Mouse (Mus musculus) gastrocnemius, adult 2 months (tissue): ENCODE results near the gene Fam221b. TPM values are rescaled to one million over a fixed set of nuclear protein-coding genes. Genes with fewer than 3 reads are reported as not detected.

Experiments used
- DNase-seq: peaks from one replicate; pipeline ENCODE4 v3.0.0; 2022
- H3K27ac ChIP-seq: fragments of 200-600 bp; 2 replicates; pipeline ENCODE4 v1.8.1; 2022; ENCODE audit warnings: mild to moderate bottlenecking
- H3K4me3 ChIP-seq: fragments of 200-600 bp; 2 replicates; pipeline ENCODE4 v1.8.1; 2022; ENCODE audit warnings: mild to moderate bottlenecking, moderate library complexity
- CTCF ChIP-seq: fragments of 200-600 bp; IDR thresholded peaks from 2 replicates; pipeline ENCODE4 v1.8.1; 2022; ENCODE audit warnings: antibody characterized with exemption, mild to moderate bottlenecking, moderate library complexity
- intact Hi-C: fragments of 180-260 bp; cut with DNase I; formaldehyde crosslinking; loops from one replicate; pipeline ENCODE4 v1.15.1; 2025
- total RNA-seq, 2 experiments: library from RNA; stranded (reverse); gene quantifications; 2 replicates each; pipeline ENCODE4 v1.2.3; 2021

Gene Fam221b
- total RNA-seq, 2 experiments from 2014 or later: 0.08 to 0.15 TPM

DNA sequence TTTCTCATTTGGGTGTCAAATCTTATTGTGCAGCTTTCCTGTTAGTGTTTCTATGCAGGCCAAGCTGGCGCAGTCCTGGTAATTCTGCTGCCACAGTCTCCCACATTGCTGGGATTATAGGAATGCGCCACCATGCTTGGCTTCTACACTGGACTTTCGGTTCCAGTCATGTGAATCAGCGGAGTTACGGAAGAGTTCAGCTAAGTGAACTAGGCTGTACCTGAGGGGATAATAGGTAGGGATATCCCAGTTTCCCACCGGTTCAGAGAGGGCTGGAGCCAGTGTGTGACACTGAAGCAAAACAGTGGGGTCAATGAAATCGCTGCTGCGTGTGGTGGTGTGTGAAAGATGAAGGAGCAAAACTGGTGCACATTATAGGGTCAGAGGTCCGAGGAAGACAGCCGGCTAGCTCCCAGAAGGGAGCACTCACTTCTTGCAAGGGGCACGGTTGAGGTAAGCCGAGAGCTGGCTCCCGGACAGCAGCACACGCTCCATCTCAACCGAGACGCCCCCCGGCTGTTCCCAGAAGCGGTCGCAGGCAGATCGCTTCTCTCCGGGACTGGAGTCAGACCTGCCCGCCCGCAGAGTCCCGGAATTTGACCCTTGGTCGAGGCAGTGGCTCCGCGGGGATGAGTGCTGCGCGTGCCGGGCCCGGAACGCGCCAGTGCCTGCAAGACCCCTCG lies 13.1 kb downstream of the Fam221b start:
- H3K4me3 ChIP-seq: peak overlapping the region; percentile 97
- no peak for DNase-seq
- no peak for TF ChIP-seq CTCF
- peak overlapping the region; percentile 96 for H3K27ac ChIP-seq
- intact Hi-C loops: loop anchor here (5.0 kb wide), 1 partner anchor 93 kb away; the partner anchor contains the start of genes Creb3 and Tln1

DNA sequence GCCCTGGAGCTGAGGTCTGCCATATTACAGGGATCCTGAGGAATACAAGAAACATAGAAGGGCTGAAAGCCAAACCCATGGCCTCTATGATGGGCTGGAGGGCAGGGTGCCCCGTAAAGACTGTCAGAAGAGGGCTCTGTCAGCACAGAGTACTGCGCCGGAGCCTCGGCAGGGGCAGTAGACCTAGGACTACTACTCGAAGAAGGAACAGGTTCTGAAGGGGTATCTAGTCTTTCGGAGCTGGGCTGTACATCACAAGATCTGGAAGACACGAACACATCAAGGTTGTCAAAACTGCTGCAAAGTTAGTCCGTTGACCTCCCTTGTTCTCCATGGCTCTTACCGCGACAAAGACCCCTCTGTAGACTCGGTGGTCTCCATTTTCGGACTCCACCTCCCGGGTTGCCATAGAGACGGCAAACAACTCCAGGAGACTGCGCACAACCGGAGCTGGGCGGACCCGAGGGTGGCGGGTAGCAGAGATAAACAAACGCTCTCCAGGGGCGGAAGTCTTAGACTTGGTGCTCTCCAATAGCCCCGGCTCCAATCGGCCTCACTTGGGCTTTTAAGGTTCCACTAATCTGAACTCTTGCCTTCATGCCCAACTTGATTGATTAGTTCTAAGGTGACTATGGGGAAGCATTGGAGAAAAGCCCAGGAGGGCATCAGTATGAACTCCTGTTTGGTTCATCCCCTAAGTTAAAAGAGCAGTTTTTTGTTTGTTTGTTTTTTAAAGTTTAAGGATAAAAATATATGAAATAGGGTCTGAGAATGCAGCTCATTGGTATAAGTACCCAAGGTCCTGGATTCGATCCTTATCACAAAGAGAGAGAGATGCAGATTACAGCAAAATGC lies 15.6 kb downstream of the Fam221b start, which contains the start of gene Spag8:
TSS of gene Spag8 (minus strand) at position 434 of the 855 bp plus-strand sequence.
- TF ChIP-seq CTCF: no peak
- peak; percentile 41 for DNase-seq
- intact Hi-C loops: no loop called here
- peak within 1 kb of the TSS; percentile 29; the same call in 1 of the 2 replicates for H3K4me3 ChIP-seq
- no peak within 1 kb of the TSS for H3K27ac ChIP-seq

DNA sequence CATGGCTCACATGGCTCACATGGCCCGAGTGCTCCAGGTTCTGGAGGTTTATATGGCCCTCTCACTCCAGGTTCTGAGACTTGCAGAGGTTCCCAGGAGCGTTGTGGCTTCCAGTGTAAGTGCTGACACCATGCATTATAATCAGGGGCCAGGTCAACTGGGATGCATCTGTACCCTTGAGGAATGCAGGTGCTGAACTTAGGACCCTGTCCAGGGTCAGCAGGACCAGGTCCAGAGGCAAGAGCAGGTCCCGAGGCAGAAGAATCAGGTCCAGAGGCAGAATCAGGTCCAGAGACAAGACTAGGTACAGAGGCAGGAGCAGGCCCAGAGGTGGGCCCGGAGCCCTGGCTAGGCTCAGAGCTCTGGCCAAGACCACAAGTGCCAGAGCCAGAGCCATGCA lies 16.2 kb downstream of the Fam221b start:
- intact Hi-C loops: no loop called here
- H3K27ac ChIP-seq: no peak overlapping the region
- no peak for DNase-seq
- H3K4me3 ChIP-seq: no peak overlapping the region
- no peak for TF ChIP-seq CTCF

DNA sequence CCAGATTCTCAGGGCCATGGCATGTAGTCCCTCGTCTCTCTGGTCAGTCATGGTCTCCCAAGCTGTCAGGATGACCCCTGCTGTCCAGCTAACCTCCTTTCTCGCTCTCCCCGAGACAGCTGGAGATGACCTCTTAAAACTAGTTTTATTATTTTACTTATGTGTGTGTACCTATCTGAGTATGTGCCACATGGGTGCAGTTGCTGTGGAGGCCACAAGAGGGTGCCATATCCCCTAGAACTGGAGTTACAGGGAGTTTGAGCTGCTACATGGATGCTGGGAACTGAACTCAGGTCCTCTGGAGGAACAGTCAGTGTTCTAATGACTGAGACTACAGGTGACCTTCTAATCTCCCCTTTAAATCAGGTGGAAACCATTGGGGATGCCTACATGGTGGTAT lies 19.2 kb downstream of the Fam221b start:
- no peak overlapping the region for H3K27ac ChIP-seq
- intact Hi-C loops: no loop called here
- peak; percentile 28; the same call in 1 of the 2 replicates for TF ChIP-seq CTCF
- no peak overlapping the region for H3K4me3 ChIP-seq
- DNase-seq: no peak

DNA sequence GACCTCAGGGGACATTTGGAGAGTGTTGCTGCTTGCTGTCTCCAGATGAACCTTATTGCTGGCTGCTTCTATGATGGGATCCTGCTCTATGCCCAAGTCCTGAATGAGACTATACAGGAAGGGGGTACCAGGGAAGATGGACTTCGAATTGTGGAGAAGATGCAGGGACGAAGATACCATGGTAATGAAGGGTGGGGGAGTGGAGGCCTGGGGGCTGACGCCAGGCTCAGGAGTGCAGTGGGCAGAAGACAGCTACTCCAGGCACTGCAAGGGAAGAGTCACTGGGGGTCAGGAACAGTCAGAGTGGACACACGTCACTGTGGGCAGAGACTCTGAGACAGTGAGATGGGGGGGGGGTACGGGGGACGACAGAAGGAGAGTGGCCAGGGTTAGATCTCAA lies 28.5 kb downstream of the Fam221b start:
- intact Hi-C loops: no loop called here
- TF ChIP-seq CTCF: no peak
- Histone ChIP-seq H3K27ac (no peak overlapping the region), H3K4me3 (no peak overlapping the region)
- peak; percentile 6 for DNase-seq

DNA sequence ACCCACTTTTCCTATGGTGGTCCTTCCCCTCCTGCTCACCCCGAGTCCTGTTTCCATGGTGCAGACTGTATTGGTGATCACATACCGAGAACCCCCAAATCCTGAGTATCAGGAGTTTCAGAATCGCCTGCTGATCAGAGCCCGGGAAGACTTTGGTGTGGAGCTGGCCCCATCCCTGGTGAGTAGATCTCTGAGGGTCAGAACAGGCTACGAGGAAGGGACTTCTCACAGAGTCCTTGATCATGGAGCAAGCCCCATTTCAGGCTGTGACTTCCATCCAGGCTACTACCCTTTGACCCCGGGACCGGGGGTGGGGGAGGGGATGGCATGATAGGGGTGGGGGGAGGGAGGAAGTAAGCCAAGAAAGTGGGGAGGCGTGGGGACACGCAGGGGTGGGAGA lies 28.9 kb downstream of the Fam221b start:
- H3K4me3 ChIP-seq: no peak overlapping the region
- H3K27ac ChIP-seq: no peak overlapping the region
- DNase-seq: no peak
- TF ChIP-seq CTCF: no peak
- intact Hi-C loops: no loop called here

DNA sequence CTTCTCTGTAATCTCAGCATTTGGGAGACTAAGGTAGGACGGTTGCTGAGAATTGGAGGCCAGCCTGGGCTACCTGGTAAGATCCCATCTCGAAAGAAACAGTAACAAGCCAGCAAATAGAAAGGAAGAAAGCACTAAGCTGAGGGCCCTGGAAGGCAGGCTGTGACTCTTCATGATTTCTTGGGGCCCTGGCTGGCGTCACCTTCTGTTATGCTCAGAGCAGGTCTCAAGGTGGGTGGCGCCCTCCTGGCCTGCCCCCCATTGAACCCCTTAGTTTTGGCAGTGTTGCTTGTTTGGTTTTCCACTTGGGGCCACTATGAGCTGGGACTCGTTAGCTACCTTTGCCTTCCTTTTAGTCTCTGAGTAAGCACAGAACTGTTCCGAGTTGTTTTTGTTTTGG lies 32.2 kb downstream of the Fam221b start:
- peak; percentile 8 for DNase-seq
- TF ChIP-seq CTCF: no peak
- intact Hi-C loops: no loop called here
- no peak overlapping the region for H3K4me3 ChIP-seq
- H3K27ac ChIP-seq: no peak overlapping the region

DNA sequence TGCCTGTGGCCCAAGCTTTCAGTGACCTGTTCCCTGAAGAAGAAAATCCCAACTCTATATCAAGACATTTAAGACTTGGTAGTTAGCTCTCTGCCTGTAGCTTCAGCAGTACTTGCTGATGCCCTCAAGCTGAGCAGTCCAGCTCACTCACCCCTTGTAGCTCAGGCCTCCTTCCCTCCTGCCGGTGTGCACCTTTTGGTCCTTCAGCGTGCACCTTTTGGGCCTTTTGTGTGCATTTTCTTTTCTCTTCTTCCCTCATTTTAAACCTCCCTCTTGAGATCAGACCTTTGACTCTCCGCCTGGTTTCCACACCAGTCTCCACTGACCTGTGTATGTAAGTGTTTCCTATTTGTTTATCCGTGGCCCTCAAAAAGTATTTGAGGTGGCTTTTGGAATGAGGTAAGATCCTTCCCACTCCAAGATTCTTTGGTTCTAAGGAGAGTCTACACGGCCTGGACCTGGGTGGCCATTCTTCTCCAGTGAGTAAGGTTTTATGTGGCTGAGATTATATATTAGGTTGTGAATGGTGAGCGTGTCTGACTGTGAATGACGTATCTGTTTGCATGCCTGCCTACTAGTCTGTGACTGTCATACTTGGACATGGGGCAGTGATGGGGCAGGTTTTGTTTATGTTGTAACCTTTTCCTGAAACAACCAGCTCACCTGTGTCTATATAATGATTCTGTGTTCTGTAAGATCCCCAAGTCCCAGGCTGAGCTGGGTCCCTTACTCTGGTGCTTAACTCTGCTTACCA lies 34.1 kb downstream of the Fam221b start:
- intact Hi-C loops: loop anchor here (5.0 kb wide), 1 partner anchor 228 kb away; no protein-coding TSS in a partner anchor
- DNase-seq: no peak
- TF ChIP-seq CTCF: no peak
- no peak overlapping the region for H3K4me3 ChIP-seq
- no peak overlapping the region for H3K27ac ChIP-seq

DNA sequence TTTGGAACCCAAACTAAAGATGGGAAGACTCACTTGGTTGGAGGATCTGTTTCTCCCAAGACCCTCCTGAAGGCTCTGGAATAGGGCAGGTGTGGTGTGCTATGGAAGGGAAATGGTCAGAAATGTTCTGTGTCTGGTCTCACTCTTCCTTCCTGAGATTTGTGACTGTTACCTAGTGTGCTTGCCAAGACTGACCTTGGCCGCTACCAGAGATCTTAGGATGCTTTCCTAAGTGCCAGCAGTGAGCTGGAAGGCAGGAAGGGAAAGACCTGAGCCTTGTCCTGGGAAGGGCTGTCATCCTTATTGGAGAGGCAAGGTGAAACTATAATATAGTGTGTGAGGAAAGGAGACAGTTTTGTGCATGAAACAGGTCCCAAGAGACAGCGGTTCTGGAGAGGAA lies 35.2 kb downstream of the Fam221b start:
- Histone ChIP-seq H3K27ac (no peak overlapping the region; the same call in 1 of the 2 replicates), H3K4me3 (no peak overlapping the region)
- TF ChIP-seq CTCF: no peak
- DNase-seq: no peak
- intact Hi-C loops: loop anchor here (5.0 kb wide), 1 partner anchor 229 kb away; no protein-coding TSS in a partner anchor

DNA sequence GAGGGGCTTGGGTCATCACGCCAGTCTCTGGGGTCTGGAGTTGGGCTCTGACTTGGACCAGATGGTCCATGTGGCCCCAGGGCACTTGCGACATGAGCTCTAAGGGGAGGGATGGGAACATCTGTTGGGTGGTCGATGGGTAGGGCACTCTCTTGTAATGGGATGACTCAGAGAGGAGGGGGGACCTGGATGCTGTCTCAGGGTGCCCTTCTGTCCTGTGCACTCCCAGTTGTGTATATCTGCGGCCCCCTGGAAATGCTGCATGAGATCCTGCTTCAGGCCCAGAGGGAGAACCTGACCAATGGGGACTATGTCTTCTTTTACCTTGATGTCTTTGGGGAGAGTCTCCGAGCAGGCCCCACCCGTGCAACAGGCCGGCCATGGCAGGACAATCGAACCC lies 35.6 kb downstream of the Fam221b start:
- Histone ChIP-seq H3K4me3 (no peak overlapping the region; the same call in 1 of the 2 replicates), H3K27ac (no peak overlapping the region; the same call in 1 of the 2 replicates)
- DNase-seq: no peak
- intact Hi-C loops: loop anchor here (5.0 kb wide), 1 partner anchor 229 kb away; no protein-coding TSS in a partner anchor
- TF ChIP-seq CTCF: no peak

DNA sequence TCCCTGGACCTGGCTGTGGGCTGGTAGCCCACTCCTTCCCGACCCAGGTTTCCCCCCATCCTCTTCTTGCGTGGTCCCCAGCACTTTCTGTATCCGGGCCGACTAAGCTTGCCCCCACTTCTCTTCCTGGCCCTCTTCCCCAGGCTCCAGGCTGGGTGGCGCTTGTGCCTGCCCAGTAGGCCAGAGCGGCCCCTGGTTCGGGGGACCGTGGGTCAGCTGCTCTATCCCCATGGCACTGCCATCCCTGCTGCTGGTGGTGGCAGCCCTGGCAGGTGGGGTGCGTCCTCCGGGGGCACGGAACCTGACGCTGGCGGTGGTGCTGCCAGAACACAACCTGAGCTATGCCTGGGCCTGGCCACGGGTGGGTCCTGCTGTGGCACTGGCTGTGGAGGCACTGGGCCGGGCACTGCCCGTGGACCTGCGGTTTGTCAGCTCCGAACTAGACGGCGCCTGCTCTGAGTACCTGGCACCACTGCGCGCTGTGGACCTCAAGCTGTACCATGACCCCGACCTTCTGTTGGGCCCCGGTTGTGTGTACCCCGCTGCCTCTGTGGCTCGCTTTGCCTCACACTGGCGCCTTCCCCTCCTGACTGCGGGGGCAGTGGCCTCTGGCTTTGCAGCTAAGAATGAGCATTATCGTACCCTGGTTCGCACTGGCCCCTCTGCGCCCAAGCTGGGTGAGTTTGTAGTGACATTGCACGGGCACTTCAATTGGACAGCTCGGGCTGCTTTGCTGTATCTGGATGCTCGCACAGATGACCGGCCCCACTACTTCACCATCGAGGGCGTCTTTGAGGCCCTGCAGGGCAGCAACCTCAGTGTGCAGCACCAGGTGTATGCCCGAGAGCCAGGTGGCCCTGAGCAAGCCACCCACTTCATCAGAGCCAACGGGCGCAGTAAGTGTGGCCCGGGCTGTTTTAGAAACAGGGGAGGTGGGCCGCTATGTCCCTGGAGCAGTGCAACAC lies 36.7 kb downstream of the Fam221b start:
- TF ChIP-seq CTCF: no peak
- Histone ChIP-seq H3K4me3 (peak overlapping the region; percentile 91), H3K27ac (peak overlapping the region; percentile 93)
- intact Hi-C loops: loop anchor here (5.0 kb wide), 1 partner anchor 230 kb away; no protein-coding TSS in a partner anchor
- peak; percentile 60 for DNase-seq
